Mouse (Mus musculus) megakaryocyte, embryonic 14.5 days (primary cell): ENCODE measurements around the gene Senp3.

Experiments used
- FLI1 ChIP-seq: IDR thresholded peaks from 2 replicates; pipeline ENCODE4 v1.6.1; 2012; ENCODE audit warnings: low read length, inconsistent platforms, mixed read lengths
- GATA1 ChIP-seq: IDR thresholded peaks from 3 replicates; pipeline ENCODE4 v1.6.1; 2012; ENCODE audit warnings: mixed read lengths, low read length, inconsistent platforms, borderline replicate concordance

DNA sequence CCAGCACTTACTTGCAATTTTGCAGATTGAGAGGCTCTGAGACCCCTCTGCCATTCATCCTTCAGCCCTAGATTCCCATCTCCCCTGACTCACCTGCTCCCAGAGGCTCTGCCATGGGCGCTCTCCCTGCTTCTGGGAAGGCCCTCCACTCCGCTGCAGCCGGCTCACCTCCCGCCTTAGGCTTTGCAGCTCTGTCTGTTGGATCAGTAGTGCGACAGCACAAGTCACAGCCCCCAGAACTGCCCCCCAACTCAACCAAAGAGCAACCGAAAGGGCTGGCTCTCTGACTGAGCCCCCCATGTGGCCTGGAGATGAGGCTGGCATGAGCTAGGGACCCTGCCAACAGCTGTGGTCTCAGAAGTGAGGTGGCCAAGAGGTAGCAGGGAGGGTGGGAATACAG is 3.1 kb upstream of the Senp3 start:
- TF ChIP-seq GATA1 (no peak), FLI1 (no peak)
